Mouse (Mus musculus) stomach, postnatal 0 days (tissue): Measurements from ENCODE around the gene Gtf2f1. TPM values are rescaled to one million over a fixed set of nuclear protein-coding genes. Genes with fewer than 3 reads are reported as not detected.

ENCODE experiments used
- ATAC-seq: fragments of 200-750 bp; cut with Nextera tagmentation; 2 replicates; pipeline ENCODE4 v1.8.0; 2017; ENCODE audit not compliant: low FRiP score, low TSS enrichment
- DNase-seq: peaks from one replicate; pipeline ENCODE4 v3.0.0-alpha.2; 2016; ENCODE audit warnings: low spot score
- H3K27ac ChIP-seq: fragments of 300-500 bp; sonication (generic); replicated peaks from 2 replicates; pipeline ENCODE4 v1.5.1; 2014; ENCODE audit warnings: mild to moderate bottlenecking, control low read depth
- H3K27me3 ChIP-seq: fragments of 300-500 bp; sonication (generic); 2 replicates; pipeline ENCODE4 v1.6.1; 2014; ENCODE audit warnings: low read length; ENCODE audit not compliant: control insufficient read depth, insufficient read depth
- H3K36me3 ChIP-seq: fragments of 300-500 bp; sonication (generic); 2 replicates; pipeline ENCODE4 v1.6.1; 2014; ENCODE audit warnings: low read length, mixed read lengths; ENCODE audit not compliant: control insufficient read depth, insufficient read depth
- H3K4me1 ChIP-seq: fragments of 300-500 bp; sonication (generic); replicated peaks from 2 replicates; pipeline ENCODE4 v1.6.1; 2014; ENCODE audit warnings: antibody characterized with exemption; ENCODE audit not compliant: control insufficient read depth, insufficient read depth
- H3K4me2 ChIP-seq: fragments of 300-500 bp; sonication (generic); replicated peaks from 2 replicates; pipeline ENCODE4 v1.6.1; 2014; ENCODE audit warnings: low read depth, mild to moderate bottlenecking, control low read depth, moderate library complexity
- H3K4me3 ChIP-seq: fragments of 300-500 bp; sonication (generic); 2 replicates; pipeline ENCODE4 v1.5.1; 2014; ENCODE audit warnings: low read depth, low read length, control low read depth
- H3K9ac ChIP-seq: fragments of 300-500 bp; sonication (generic); 2 replicates; pipeline ENCODE4 v1.6.1; 2014; ENCODE audit warnings: mild to moderate bottlenecking, low read length, control low read depth, mixed read lengths
- H3K9me3 ChIP-seq: fragments of 300-500 bp; sonication (generic); 2 replicates; pipeline ENCODE4 v1.6.1; 2016; ENCODE audit warnings: low read length; ENCODE audit not compliant: control insufficient read depth
- CTCF ChIP-seq: IDR thresholded peaks from 2 replicates; pipeline ENCODE4 v1.5.1; 2016; ENCODE audit warnings: antibody characterized with exemption, low read depth, mild to moderate bottlenecking, moderate library complexity
- EP300 ChIP-seq: optimal IDR thresholded peaks from 2 replicates; pipeline ENCODE3; 2016; ENCODE audit warnings: antibody characterized with exemption
- WGBS: fragments of 180-500 bp; shearing (Covaris S2); extraction: QIAGEN DNeasy Blood & Tissue Kit; methylation state at CpG from one replicate; pipeline ENCODE4 v1.1.7; 2014; 5-methylcytosine and 5-hydroxymethylcytosine counted together
- polyA plus RNA-seq: library from polyadenylated mRNA; unstranded; fragments of >200 nt; fragmentation: Nextera tagmentation; extraction: Ambion mirVana; gene quantifications from 2 replicates; pipeline ENCODE4 v1.2.1, GENCODE M21; 2015

Gtf2f1 gene
- polyA plus RNA-seq, 1 experiment from 2014 or later, result 37.3 TPM

DNA sequence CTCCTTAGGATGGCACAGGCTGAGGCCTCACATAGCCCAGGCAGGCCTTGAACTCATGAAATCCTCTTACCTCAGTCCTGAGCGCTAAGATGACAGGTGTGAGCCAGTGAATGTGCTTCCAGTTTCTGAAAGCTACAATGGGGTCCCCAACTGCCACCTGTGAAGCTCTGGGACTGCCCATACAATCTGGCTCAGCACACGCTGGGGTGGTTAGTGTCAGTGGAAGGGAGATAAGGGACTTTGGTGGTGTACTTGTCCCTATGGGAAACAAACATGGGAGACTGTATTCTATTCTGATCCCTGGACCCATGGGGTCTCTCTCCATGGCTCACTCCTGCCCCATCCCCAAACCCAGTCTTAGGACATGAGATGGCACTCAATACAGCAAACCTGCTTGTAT, 8.6 kb upstream of the Gtf2f1 start:
- Histone ChIP-seq H3K36me3 (peaks cover 28% of the 10 kb centered on the region), H3K9me3 (no peaks in the 10 kb centered on the region), H3K4me3 (no peak overlapping the region), H3K4me2 (no peak overlapping the region), H3K27me3 (no peaks in the 10 kb centered on the region), H3K9ac (no peak overlapping the region), H3K27ac (no peak overlapping the region), H3K4me1 (no peaks in the 10 kb centered on the region)
- DNase-seq, result no peak
- 71% methylated on average over 2 of the region's 2 CpGs for WGBS
- no peak for ATAC-seq
- no peak for TF ChIP-seq EP300
- TF ChIP-seq CTCF, result no peak

DNA sequence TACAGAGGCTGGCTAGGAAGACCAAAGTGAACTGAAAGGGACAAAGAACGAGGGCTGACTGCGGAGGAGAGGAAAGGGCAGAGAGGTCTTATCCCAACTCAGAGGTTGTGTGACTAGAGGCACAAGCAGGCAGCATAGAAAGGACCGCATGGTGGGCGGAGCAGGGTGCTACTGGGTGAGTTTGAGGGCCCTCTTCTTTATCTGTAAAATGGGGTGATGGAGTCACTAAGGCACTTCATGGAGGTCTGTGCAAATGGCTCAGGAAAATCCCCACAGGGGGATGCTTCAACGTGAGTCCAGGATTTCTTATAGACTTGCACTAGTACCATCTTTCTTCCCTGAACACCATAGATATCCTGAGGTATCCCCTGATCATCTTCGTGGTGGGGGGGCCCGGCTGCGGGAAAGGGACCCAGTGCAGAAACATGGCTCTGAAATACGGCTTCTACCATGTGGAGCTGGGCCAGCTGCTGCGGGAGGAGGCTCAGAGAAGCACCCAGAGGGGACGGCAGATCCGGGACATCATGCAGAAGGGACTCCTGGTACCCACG, 1.2 kb upstream of the Gtf2f1 start:
- peaks cover 5% of the 10 kb centered on the region; the same call in 1 of the 2 replicates for H3K4me1 ChIP-seq
- DNase-seq (no peak), ATAC-seq (no peak)
- H3K9me3 ChIP-seq, result no peaks in the 10 kb centered on the region
- no peaks in the 10 kb centered on the region for H3K36me3 ChIP-seq
- TF ChIP-seq CTCF, result no peak
- no peak for TF ChIP-seq EP300
- peak overlapping the region; percentile 92 for H3K27ac ChIP-seq
- peak overlapping the region; percentile 86 for H3K4me2 ChIP-seq
- H3K4me3 ChIP-seq, result peak overlapping the region; percentile 64; the same call in 1 of the 2 replicates
- WGBS, result 63% methylated on average over 13 of the region's 13 CpGs
- no peaks in the 10 kb centered on the region for H3K27me3 ChIP-seq
- H3K9ac ChIP-seq, result peak overlapping the region; percentile 79; the same call in 1 of the 2 replicates

DNA sequence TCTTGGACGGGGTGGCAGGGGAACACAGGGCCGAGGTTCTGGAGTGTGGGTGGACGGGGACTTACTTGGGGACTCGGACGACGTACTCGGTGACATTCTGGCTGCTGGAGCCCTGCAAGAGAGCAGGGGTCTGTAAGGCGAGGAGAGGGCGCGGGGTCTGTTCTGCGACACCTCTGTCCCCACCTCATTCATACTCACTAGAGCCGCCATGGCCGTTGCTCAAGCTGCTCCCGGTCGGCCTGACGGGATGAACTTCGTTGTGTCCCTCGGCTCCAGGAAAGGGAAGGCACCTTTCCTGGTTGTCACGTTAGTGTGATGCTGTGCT, 215 bp downstream of the Gtf2f1 start:
- ATAC-seq, result peak; percentile 26
- WGBS, result 2% methylated on average over 19 of the region's 19 CpGs

DNA sequence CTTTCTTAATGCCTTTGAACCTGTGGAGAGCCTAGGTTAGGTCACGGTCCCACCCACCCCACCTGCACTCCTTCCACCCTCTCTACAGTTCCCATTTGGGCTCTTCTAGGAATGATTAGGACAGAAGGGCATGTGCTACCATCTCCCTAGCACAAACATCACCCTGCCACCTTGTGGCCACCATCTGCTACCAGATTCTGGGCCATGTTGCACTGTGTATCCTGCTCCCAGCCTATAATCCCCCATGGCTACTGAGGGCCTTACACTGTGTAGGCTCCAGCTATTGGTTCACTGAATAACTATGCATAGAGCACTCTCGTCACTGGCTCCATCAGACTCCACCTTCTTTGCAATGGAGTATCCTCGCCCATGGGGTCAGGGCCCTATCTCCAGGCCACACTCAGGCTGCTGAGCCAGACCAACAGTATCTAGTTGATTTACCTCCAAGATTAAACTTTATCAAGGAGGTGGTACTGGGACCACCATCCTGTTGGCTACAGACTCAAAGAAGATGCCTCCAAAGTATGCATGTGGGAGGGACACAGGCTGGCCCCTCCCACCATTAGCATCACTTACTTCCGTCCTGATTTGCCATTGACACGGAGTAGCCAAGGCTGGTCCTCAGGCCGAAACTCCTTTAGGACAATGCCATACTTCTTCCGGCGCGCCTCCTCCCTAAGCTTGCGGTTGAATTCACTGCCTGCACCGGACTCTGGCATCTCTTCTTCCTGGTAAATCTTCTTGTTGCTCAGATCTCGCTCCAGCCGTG, 3.8 kb downstream of the Gtf2f1 start:
- Histone ChIP-seq H3K4me3 (no peak overlapping the region), H3K9ac (no peak overlapping the region), H3K4me1 (peaks cover 5% of the 10 kb centered on the region; the same call in 1 of the 2 replicates), H3K27me3 (no peaks in the 10 kb centered on the region), H3K4me2 (no peak overlapping the region), H3K9me3 (no peaks in the 10 kb centered on the region), H3K36me3 (peaks cover 15% of the 10 kb centered on the region), H3K27ac (peak overlapping the region; percentile 58; the same call in 1 of the 2 replicates)
- no peak for ATAC-seq
- TF ChIP-seq EP300 (no peak), CTCF (peak; percentile 64)
- no peak for DNase-seq
- WGBS, result 90% methylated on average over 13 of the region's 13 CpGs

More for the DNA sequence above, 215 bp downstream of the Gtf2f1 start:
- DNase-seq, result no peak
- TF ChIP-seq CTCF (no peak), EP300 (no peak)
- Histone ChIP-seq H3K4me2 (peak overlapping the region; percentile 90), H3K4me3 (peak overlapping the region; percentile 64), H3K27me3 (no peaks in the 10 kb centered on the region), H3K36me3 (peaks cover 5% of the 10 kb centered on the region; the same call in 1 of the 2 replicates), H3K9ac (peak overlapping the region; percentile 73), H3K27ac (peak overlapping the region; percentile 85), H3K4me1 (peaks cover 5% of the 10 kb centered on the region; the same call in 1 of the 2 replicates), H3K9me3 (no peaks in the 10 kb centered on the region)

DNA sequence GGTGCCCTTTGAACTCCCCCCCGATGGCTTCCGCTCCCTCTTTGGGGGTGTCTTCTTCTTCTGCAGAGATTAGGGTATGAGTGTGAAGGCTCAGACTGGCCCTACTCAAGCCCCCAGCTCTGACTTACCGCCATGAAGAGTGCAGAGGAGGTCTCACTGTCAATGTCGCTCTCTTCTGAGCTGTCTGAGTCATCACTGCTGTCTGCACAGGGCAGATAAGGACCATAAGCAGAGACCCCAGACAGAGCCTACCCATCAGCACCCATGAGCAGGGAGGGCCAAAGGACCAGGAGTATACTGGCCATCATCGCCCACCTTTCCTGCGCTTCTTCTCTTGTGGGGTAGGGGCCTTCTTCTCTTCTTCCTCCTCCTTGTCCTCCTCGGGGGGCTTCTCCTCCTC, 7.1 kb downstream of the Gtf2f1 start:
- Histone ChIP-seq H3K36me3 (peaks cover 19% of the 10 kb centered on the region), H3K4me3 (no peak overlapping the region), H3K27ac (no peak overlapping the region), H3K27me3 (no peaks in the 10 kb centered on the region), H3K9ac (no peak overlapping the region), H3K4me1 (no peaks in the 10 kb centered on the region), H3K9me3 (no peaks in the 10 kb centered on the region), H3K4me2 (no peak overlapping the region)
- DNase-seq (no peak), ATAC-seq (no peak)
- WGBS, result 89% methylated on average over 7 of the region's 7 CpGs
- no peak for TF ChIP-seq EP300
- TF ChIP-seq CTCF, result no peak

DNA sequence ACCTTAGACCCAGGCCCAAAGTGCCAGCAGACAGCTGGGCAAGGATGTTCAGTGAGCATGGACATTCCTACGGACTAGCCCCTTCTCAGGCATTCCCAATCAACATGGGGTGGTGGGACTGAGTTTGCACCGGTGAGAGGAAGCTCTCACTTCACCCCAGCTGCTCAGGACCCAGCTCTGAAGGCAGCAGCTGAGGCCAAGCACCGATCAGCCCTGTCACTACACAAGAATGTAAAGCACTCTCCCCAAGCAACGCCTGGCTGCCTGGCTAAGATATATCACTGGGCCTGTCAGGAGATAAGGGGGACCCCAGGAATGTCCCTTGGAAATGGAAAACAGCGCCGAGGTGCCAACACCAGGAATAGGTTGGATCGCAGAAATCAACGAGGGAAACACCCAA, 9.9 kb downstream of the Gtf2f1 start:
- H3K4me2 ChIP-seq, result no peak overlapping the region
- H3K4me3 ChIP-seq, result no peak overlapping the region
- ATAC-seq, result no peak
- TF ChIP-seq EP300 (no peak), CTCF (no peak)
- H3K4me1 ChIP-seq, result peaks cover 3% of the 10 kb centered on the region; the same call in 1 of the 2 replicates
- peaks cover 15% of the 10 kb centered on the region for H3K36me3 ChIP-seq
- H3K27ac ChIP-seq, result no peak overlapping the region
- H3K27me3 ChIP-seq, result no peaks in the 10 kb centered on the region
- DNase-seq, result no peak
- H3K9me3 ChIP-seq, result no peaks in the 10 kb centered on the region
- no peak overlapping the region for H3K9ac ChIP-seq
- 41% methylated on average over 8 of the region's 8 CpGs for WGBS
